Mouse (Mus musculus) brain, embryonic 14.5 days (tissue): Measurements from ENCODE around the gene Tcf7l2.

ENCODE experiments used
- CTCF ChIP-seq: fragments of 200-500 bp; IDR thresholded peaks from 2 replicates; pipeline ENCODE4 v1.5.1; 2012; ENCODE audit warnings: inconsistent platforms, mild to moderate bottlenecking, moderate library complexity, borderline replicate concordance; ENCODE audit not compliant: insufficient read depth, insufficient read length; ENCODE audit errors: extremely low read depth
- POLR2A ChIP-seq: fragments of 200-500 bp; IDR thresholded peaks from 2 replicates; pipeline ENCODE4 v1.6.1; 2012; ENCODE audit warnings: mild to moderate bottlenecking, inconsistent platforms, borderline replicate concordance; ENCODE audit not compliant: poor library complexity, insufficient read depth, insufficient read length, severe bottlenecking; ENCODE audit errors: extremely low read depth

GRCm38 (mm10) chr19:55754303-55754702 lies 12.7 kb downstream of the Tcf7l2 start:
- TF ChIP-seq CTCF: no peak
- TF ChIP-seq POLR2A: no peak
